Mouse (Mus musculus): ENCODE measurements at regions not wholly inside any gene's neighbourhood (a gene's known extent, or its start where the extent isn't known, plus 50 kb on each side); places are given as distances from the start of the nearest gene placed in this dataset.

DNA sequence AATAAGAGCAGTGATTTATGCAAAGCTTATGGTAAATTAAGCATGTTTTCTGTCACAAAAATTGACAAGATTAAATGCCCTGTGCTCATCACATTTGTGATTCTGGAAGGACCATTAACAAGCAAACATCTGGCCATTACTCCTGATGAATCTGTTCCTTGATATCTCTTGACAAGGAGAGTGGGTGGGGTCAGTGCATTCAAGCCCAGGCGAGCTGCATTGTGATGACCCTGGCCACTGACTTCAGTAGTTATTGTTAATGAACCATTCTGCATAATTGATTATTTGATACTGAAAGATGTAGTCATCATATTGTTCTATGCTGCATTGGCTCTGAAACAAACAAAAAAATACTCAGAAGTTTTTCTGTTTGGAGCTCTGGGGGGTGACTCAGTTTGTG, 115.4 kb upstream of the Prmt6 start:
- no peak for DNase-seq

DNA sequence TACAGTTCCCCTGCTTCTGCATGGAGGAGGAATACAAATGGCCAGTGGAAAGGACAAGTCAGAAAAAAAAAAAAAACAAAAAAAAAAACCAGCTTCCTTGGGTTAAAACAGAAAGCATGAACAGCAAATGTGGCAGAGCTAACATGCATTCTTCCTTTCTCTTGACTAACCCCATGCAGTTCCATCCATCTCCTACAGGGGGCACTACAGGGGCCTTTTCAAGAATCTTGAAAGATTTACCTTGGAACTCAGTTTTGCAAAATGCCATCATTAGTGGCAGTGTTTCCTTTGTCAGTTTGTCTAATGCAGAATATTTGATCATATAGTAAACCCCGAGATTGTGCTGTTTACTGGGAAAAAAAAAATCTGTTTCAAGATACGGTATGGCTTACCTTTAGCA, 111.1 kb upstream of the Prmt6 start:
- DNase-seq, result peak; percentile 9

DNA sequence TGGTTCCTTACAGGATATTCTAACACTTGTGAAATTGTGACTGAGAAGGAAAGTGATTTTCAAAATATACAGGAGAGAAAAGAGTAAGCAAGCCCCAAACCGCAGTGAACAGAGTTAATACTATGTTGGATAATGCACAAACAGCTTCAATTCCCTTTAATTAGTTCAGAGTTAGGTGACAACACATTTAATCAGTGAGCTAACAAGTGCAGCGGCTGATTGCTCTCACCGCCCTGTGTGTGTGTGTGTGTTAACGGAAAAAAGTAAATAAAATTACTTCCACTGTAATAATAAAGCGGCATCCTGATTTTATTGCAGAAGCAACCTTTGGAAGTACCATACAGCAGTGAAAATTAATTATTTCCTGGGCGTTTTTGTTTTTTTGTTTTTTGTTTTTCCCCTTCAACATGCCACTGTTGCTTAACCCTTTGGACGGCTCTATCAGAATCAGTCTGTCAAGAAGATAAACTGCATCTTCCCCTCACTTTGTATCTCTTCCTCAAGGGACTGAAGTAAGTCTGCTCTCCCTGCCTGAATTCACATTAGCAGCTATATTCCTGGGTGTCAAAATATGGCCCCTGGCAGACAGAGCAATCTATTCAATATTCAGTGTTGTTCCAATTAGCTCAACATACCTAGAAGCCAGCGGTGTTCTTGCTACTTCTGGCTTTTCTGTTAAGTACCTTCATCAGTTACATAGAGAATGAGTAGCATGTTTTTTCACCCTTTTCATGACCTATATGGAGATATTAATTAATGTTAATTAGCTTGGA, 106.2 kb upstream of the Prmt6 start:
- DNase-seq, result no peak

DNA sequence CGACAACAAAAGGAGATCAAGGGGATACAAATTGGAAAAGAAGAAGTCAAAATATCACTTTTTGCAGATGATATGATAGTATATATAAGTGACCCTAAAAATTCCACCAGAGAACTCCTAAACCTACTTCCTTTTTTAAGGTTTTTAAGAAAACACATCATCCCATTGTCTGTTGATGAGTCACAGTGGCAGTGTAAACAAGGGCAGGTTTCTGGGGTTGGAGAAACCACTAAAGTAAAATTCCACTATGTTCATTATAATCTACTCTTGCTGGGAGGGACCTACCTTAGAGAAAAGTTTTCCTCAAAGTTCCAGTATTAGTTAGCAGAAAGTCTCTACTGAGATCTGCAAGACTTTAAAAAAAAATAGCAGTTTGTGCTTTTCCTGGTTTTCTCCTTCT, 102.9 kb upstream of the Prmt6 start:
- no peak for DNase-seq

DNA sequence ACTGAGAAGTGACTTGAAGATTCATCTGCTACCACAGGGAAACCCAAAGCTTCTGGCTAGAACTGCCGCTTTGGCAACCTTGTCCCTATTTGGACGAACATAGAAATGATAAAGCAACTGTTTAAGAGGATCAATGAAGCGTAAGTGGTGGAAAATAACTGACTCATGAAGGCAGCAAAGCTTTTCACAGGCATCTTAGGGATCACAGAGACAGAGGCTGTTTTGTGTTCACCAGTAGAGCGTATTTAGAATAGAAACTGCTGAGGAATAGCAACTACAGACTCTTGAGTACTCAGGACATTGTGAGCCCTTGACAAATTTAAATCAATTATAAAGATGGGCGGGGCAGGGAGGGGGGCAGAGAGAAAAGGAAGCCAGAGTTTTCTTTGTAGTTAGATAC, 99.3 kb upstream of the Prmt6 start:
- DNase-seq, result no peak

DNA sequence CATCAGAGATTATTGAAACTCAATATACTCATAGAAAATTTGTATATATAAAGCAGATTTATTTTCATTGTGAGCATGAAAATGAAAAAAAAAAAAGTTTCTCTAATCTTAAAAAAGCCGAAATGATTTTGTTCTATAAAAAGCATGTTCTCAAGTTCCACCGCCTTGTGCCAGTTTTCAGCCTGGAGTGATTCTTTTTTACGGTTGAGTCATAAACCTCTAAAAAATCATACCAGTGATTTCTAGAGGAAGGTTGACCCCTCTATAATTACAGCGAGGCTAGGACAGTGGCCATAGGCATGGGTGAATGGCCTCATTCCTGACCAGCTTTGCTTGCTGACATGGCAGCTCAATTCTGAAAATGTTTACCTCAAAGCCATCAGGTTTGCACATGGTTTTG, 98.6 kb upstream of the Prmt6 start:
- no peak for DNase-seq

DNA sequence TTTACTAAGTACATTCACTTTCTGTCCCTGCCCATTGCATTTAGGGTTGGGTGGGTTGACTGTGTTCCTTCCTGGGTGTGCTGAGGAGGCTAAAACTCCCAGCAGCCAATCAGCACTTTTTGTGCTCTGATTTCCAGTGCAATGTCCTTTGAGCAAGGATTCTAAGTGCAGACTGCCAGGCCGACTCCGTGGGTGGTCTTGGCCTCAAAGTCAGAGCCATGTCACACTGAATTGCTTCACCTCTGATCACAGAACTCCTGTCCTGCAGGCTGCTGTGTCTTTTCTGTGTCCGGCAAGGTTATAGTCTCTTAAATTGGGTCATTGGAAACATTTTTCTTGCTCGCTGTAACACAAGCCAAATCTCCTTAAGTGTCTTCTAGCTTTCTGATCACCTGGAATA, 94.0 kb upstream of the Prmt6 start:
- DNase-seq, result no peak

DNA sequence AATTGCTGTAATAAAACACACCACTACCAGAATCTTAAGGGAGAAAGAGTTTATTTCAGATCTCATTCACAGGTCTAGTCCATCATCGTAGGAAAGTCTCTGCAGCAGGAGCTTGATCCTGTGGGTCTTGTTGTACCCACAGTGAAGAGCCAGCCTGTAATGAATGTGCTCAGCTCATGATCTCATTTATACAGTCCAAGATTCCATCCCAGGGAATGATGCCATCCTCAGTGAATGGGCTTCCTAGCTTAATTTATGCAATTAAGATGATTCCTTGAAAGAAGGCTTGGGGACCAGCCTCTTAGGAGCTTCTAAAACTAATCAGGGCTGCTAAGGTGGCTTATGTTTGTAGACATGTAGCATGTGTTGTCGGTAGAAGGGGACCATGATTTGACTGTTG, 89.3 kb upstream of the Prmt6 start:
- DNase-seq, result no peak

DNA sequence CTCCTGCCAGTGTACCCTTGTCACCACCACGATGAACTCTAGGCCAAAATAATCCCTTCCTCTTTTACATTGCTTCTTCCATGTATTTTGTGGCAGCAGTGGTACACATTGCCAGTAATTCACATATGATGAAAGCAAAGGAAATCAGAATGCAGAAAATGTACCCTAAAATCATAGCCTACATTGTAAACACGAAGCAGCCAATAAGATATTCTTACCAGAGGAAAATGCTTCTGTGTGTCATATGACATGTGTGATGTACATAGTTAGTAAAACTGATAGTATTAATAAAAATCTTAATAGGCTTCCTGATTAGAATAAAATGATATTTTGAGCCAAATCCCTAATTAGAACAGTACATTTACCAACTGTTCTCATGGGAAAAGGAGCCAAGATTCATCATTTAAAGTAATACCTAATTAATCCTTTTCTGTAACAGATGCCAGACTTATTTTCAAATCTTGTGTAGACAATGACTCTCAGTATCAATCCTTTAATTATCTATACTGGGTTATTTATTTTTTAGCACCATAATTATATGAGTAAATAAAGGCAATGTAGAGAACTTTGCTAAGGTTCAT, 88.3 kb upstream of the Prmt6 start:
- no peak for DNase-seq

DNA sequence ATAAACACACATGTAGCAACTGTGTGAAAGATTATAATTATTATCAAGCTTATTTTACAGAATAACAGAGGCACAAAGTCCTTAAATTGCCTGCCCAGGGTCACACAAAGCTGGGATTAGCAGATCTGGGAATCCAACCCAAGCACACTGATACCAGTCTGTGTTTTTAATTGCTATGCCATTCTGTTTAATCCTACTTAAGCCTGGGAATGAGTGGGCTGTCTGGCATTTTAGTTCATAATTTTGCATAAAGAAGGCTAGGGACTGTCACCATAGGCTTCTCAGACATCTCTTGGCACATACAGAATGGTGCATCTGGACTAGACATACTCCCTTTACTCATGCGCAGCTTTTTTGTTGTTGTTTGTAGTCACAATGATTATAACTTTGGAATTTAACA, 78.4 kb upstream of the Prmt6 start:
- DNase-seq, result no peak

DNA sequence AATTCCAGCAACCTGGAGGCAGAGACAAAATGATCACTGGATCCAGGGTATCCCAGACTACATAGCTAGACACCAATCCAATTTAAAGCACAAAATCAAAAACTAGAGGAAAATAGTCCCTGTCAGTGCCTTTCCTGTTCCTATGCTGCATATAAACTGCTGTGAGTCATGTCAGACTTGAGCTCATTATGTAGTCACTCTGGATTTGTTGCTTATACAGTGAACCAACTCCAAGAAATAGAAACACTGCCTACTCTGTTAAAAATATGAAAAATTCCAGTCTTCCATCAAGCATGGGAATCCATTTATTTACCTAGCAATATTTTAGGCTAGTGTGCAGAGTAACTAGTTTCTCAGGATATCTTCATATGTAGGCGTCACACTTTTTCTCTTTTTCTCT, 59.5 kb upstream of the Prmt6 start:
- no peak for DNase-seq

DNA sequence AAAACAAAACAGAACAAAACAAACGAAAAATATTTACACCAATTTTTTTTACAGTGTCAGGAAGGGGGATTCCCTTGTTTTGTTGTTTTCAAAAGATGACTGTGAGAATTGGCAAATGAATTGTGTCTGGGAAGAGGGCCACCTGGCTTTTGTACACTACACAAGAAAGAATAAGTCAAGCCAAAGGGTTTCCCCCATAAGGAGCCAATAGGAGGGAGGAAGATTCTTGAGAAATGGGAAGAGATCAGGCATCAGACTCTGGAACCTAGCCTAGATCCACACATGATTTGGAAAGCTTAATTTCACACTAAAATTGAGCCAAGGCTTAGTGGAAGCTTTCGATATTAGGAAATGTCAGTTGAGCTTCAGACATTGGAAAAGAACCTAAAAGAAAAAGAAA, 52.4 kb upstream of the Prmt6 start:
- DNase-seq, result no peak
